Mouse (Mus musculus) c-Kit-positive CD71-positive TER-119-negative erythroid progenitor cells, embryonic 14.5 days (primary cell): ENCODE data around the gene Magi2.

Source experiments
- DNase-seq: peaks from one replicate; pipeline ENCODE4 v3.0.0-alpha.2; 2013; ENCODE audit warnings: low read depth

Gene Magi2

DNA sequence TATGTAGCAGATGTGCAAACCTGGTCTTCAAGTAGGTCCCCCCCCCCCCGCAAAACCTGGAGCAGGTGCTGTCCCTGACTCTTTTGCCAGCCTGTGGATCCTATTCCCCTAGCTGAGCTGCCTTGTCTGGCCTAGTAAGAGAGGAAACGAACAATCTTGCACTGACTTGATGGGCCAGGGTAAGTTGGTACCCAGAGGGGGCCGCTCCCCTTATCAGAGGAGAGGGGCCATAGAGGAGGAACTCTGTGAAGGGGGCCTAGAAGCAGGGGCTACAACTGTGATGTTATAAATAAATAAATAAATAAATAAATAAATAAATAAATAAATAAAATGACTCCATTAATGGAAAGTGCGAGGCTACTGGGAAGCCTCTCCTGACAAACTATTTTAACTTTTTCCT, 848.0 kb downstream of the Magi2 start:
- DNase-seq, result no peak

DNA sequence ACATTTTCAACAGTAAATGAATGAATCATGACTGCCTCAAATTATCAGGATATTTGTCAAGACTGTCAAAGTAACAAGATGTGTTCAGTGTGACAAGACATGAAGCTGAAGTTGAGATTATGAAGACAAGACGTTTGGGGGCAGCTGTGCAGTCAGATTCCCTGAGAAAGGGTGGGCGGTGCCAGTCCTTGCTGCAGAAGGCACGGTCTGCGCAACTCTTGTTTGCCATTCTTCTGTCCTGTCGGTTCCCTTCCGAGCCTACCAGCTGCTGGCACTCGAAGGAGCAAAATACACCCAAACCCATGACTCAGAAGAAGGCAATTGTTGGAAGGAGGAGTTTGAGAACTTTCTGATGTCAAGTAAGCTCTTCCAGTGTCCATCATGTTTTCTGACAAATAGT, 852.1 kb downstream of the Magi2 start:
- DNase-seq, result no peak

DNA sequence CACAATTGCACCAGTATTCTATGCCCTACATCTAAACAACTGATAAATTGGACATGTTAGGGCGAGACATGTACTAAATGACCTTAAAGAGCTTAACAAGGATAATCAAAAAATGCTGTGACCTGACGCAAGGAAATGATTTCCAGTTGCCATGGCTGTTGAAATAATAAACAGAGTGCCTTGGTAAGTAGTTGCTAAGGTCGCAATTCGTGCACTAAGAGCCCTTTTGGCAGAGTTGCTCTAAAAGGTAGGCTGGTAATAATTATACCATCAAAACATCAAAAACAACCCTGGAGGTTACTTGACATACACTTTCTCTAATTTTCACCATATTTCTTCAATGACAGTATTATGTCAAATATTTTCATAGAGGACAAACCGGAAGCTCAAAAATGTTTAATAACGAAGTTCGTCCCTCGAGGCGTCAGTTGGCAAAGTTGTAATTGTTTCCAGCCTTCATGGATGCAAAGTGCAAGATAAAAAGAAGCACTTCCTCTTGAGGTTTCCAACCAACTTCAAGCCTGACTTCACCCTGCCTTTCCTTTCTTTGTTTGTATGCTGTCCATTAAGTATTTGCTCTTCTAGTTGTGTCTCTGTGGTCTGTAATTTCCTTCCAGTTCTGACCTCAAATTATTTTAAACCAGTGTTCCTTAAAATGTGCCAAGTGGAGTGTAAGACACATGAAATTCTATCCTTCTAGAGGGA, 853.9 kb downstream of the Magi2 start:
- no peak for DNase-seq

DNA sequence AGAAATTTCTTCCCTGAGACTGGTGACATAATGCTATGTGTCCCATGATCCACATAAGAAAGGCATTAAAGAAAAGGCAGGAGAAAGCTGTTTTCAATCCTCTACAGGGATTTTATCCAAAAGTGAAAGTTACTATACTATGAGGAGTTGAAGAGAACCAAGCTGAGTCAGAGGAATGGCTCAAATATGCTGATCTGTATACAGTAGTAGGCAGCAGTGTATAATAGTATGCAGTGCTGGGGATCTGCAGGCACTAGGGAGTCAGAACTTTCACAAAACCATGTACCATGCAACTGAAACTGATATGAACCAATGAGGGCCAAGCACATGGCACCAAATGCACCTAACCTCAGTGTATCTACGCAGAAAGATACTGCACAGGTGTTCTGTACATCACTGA, 855.5 kb downstream of the Magi2 start:
- DNase-seq, result no peak

DNA sequence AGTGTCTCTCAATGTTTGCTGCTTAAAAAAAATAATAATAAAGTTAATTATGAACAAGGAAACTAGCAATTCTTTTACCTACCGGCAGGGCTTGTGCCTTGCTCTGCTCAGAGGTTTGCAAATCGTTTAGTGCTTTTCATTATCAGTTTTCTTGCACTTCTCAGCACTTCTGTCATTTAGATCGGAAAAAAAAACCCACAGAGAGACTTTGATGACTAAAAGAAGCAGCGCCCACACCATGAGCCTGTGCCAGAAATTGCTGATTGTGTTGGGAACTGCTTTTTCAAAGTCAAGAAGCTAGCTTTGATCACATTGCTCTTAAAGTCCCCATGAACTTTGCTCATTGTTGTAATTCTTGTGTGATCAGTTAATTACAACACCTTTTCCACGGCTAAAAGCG, 860.2 kb downstream of the Magi2 start:
- no peak for DNase-seq

DNA sequence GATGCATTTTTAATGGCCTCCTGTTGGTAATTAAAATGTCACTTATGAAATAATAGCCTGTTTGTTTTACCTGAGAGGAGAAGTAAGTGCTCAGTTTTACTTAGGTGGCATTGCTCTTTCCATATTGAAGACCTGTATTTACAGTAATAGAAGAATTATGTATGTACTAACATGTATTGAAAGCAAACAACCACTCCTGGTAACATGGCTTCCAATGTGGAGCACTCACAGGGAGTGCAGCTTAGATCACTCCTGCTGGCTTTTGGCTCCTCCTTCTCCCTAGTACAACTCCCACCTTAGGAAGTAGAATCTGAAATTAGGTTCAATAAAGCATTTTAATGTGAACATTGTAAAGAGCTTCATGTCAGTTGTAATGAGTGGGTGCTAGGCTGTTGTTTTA, 877.0 kb downstream of the Magi2 start:
- no peak for DNase-seq

DNA sequence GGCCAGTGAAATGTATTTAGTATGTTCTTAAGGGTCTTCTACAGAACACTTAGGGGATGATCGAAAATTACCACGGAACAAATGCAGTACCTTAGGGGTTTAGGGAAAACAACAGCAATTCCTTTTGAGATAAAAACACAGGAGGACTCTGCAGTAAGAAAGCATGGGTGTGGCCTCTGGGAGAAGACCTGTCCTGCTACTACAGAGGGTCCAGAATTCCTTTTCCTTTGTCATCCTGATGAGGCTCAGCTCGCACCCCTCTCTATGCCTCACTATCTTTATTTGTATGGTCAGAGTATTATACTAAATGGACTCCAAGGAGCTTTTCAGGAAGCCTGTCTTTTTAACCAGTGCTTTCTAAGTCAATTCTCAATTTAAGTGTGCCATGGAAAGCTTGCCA, 877.7 kb downstream of the Magi2 start:
- no peak for DNase-seq

DNA sequence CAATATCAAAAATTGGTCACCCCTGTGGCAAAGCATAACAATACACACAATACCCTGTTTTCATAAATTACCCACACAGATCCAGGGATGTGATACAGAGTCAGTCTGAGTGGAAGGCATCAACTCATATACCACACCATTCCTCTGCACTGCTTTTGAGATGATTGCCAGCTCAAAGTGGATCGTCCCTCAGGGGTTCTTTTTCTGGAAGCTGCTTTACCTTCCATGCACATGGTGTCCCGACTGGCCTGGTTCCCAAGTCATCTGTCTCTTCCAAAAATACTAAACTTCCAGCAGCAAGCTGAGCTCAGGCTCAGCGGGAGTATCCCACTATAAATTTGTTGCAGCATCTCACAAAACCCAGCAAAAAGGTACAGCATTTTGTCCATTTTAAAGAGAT, 882.7 kb downstream of the Magi2 start:
- no peak for DNase-seq

DNA sequence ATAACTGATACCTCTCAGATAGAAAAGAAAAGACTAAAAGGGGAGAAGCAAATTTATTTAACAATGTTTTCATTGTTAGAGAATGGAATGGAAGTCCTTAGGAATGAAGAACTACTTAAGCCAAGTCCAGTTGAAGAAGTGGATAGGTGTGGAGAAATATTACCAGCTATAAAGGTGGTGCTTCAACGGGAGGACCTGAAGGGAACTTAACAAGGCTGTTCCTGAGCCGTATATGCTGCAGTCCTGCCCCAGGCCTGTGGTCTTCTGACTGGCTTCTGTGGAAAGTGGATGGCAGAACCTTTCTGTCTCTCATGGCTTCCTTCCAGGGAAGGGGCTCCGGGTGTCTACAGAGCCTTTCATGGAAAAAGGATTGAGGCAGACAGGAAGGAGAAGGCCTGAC, 890.3 kb downstream of the Magi2 start:
- no peak for DNase-seq

DNA sequence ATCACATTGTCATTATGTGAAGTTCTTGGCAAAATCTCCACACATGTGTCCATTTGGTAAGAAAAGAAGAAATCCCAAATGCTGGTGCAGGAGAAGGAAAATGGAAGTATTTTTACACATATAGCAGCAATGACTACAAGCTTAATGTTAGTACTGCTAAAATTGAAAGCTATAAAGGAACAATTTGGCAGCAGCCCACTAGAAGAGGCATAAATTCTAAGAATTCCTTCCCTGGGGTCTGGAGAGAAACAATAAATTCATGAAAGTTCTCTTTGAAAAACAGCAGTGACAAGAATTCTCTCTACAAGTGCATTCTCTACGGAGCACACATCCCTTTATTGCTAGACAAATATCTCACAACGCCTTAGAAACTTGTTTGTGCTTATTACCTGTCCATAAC, 913.4 kb downstream of the Magi2 start:
- no peak for DNase-seq

DNA sequence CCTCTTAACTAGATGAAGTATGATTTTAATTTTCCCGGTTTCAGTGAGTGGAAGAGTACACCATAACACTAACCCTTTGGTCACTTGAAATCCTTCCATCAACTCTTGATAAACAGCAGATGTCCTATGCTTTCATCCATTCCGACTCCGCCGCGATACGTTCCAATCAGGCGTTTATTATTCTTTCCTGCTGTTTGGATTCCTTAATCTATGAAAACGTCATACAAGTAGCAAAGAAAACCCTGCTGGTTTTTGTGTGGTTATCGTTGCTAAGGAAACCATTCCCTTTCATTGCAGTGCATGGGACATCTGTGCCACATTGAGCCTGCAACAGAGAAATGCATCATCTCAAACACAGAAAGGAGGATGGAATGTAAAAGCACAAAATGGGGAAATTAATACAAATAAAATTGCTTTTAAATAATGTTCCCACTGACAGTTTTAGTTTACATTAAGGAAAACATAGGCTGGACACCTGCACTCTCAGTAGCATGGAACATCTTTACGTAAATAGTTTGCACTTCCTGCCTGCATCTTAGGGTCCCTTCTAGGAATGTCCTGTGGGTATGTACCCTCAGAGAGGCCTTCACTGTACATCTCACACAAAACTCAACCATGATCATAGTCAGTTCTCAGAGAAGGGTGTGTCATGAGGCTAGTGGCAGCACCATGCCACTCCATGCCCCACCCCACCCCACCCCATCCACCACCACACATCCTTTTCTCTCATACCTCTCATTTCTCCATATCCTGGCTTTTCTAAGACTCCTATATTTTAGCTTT, 914.0 kb downstream of the Magi2 start:
- DNase-seq, result no peak

DNA sequence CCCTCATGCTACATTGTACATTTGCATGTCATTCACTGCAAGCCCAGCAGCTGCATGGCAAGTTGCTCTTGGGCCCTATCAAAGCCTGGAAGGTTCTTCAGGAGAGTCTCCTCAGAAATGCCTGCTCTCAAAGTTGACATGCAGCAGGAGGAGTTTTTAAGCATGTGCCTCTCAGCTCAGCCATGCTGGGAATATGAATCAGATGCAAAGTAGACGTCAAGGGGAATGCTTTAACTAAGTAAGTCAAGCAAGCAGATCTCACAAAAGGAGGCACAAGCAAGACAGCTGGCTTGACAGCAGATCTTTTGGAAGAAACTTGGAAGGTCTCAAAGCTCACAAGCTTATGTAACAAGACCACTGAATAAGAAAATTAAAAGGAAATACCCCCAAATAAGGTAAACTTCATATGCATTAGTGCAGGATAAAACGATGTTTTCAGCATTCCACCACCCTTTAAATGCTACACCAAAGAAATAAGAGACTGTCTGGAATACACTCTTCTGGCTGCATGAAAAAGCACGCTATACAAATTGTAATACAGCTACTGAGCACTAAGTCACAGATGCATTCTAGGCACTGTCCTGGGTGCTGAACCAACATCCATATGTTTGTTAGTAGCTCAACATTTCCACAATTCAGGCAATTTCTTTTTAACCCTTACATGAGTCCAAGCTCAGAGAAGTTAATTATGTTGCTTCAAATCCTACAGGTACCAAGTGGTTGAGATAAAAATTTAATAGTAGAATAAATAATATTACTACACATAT, 926.7 kb downstream of the Magi2 start:
- no peak for DNase-seq

DNA sequence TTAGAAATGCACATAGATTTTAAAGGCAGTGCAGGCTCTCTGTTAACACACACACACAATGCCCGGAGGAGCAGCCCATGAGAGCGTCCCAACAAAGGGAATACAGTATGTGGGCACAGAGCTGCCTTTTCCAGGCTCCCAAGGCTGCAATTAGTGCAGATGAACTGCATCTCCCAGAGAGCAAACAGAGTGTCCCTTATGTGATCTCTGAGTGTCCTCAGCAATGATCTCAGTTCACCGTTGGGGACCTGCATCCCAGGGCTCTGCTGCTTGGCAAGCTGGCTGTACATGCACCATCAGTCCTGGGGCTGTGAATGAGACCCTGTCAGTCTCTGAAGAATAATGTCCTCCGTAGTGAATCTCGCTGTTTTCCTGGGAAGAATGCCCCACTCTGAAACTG, 969.9 kb downstream of the Magi2 start:
- no peak for DNase-seq

DNA sequence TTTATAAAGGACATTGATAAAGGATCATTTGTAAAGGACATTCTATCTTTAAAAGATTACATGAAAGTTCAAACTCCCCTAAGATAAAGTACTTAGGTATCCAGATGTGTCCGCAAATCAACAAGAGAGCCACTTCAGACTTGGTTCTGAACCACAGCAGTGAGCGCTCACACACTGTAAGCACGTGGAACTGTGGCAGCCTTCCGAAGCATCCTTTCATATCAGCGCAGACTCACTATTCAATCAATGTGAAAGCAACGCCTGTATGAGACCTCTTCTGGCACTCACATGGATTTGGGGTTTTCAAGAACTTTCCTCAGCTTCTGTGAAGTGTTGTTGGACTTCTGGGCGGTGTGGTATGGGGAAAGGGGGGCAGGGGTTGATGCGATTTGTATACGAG, 970.6 kb downstream of the Magi2 start:
- DNase-seq, result no peak

DNA sequence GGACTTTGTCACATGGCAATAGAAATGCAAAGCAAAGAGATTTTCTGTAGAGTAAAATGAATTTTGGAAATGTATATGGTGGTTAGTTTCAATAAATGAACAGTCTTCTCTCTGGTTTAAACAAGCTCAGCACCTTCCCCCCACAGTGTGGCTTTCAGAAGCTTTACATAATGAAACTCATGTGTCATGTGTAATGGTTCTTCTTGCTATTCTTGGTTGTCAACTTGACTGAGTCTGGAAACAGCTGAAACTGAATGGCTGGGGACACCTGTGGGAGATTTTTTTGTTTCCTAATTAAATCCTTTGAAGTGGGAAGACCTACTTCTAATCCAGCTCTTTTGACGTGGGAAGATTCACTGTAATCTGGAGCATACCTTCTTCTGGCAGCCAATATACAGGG, 974.5 kb downstream of the Magi2 start:
- no peak for DNase-seq

DNA sequence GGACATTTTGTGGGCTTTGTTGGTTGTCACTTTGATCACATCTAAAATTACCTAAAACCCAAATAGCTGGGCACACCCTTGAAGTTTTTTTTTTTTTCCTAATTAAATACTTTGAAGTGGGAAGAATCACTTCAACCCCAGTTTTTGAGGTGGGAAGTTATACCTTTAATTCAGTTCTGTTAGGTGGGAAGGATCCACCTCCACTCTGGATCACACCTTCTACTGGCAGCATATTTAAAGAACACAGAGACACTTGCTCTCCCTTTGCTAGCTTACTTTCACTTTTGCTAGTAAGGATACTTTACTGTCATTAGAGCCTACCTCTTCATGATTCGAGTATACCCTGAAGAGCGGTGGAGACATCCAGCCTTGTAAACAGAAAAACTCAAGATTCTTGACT, 981.3 kb downstream of the Magi2 start:
- DNase-seq, result no peak

DNA sequence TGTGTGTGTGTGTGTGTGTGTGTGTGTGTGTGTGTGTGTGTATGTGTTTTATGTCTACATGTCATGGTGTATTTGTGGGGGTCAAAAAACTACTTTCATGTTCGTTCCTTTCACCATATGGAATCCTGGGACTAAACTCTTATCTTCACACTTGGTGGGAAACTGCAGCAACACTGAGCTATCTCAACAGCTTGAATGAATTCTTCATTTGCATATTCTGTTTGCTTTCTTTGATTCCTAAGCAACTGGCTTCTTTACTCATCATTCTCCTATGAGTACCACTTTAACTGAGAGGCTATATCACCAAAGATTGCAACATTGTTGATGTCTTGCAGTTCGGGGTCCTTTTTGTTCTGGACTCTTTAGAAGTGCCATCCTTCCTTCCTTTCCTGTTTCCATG, 986.5 kb downstream of the Magi2 start:
- DNase-seq, result no peak

DNA sequence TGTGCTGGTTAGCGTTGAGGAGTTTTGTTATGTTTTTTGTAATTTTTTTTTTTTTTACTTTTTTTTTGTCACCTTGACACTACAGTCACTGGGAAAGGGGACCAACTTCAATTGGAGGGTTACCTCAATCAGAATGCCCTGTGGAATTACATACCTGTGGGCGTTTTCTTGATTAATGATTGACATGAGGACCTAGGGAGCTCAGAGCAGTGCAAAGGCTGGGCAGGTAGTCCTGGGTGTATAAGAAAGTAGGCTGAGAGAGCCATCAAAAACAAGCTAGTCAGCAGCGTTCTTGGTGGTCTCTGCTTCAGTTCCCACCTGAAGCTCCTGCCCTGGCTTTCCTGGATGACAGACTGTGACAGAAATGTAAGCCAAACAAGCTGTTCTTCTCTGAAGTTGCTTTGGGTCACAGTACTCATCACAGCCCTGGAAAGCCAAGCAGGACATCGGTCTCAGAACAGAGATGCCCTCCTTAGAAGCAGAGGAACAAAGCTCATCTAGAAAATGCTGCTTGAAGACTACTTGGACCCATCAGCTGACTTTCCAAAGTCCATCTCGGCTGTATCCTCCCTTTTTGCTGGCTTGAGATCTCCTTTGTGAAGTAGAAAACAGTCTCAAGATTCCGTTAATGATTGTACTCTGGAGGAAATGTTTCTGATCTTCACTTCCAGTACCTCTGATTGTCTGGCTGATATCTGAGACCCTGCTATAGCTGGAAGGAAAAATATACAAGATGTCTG, 999.8 kb downstream of the Magi2 start:
- DNase-seq, result no peak

DNA sequence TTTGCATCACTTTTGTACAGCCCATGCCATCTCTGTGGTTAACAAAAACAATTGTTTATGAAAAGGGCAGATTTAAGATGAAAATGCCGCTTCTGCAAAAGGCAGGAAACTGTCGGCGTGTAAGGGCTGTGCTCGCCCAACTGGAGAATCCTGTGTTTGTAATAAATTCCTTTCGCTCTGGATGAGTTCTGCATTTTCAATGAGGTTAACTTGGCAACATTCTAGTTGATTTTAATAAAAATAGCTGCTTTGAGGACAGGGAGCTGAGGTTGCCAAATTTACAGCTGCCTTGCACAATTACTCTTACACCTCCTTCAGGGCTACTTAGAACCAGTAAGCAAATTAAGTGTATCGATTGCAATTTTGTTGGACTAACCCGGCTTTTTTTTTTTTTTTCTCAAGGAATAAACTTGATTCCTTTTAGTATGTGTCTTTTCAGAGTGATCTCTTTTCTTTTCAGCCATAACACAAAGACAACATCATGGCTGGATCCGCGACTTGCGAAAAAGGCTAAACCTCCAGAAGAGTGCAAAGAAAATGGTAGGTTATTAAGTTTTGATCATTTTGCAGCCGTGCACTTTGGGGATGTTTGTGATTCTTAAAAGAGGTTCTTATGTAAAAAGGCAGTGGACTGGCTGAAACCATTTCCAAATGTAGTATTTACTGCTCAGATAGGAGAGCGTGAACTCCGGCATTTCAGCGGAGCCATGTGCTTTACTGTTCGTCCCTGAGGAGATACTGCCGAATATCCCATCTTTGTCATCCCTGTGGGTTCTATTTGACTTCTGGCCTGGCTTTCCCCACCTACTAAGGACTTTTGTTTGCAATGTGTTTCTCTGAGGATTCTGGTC, 1001.3 kb downstream of the Magi2 start:
- DNase-seq, result no peak

DNA sequence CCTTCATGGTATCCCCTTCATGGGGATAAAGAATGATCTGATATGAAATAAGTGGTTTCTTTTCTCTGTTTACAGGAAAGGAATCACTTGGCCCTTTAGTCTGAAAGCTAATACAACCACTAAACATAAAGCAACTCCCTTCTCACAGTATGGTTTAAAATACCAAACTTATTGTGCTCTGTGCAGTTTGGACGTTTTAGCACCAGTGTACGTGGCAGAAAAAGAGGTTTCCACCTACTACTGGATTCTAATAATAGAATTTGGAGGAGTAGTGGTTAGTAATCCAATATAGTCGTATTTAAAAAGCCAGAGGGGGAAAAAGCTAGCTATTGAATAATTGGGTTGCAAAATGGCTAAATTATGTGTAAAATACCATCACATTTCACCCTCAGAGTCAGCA, 1005.1 kb downstream of the Magi2 start:
- DNase-seq, result no peak

DNA sequence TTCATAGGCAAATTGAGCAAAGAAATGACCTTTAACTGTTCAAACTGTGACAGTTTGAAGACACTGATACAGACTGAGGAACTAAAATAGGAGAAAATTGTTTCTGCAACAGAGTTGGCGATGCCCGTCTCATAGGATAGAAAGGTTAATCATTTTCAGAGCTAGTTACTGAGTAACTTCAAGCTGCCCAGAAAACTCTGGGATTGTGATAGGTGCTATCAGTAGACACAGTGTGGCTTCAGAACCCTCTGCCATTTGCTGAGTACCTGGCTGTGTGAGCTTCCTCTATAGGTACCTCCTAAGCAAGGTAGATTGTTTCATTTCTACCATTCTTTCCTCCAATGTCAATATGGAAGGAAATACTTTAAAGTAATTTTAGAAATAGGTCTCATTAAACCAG, 1014.7 kb downstream of the Magi2 start:
- no peak for DNase-seq

DNA sequence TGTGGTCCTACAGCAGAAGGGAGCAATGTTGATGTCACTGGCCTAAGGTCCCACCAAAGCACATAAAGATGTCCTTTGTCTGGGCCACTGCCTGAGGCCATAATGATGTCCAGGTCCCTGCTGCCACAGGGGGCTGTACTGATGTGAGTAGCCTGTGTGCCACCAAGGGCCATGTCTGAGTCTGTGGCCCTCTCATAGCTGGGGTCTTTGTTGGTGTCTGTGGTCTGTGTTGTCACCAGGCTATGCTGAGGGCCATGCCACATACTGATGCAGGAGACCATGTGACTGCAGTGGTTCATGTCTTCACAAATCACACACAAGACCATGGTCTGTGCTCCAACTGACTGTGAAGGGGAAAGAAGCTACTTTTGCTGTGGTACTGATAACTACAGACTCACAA, 1015.7 kb downstream of the Magi2 start:
- DNase-seq, result no peak
